Mouse (Mus musculus) C2C12 (cell line): ENCODE measurements at regions not wholly inside any gene's neighbourhood (a gene's known extent, or its start where the extent isn't known, plus 50 kb on each side); places are given as distances from the start of the nearest gene placed in this dataset.

ENCODE experiments used
- H3K27me3 ChIP-seq: one replicate; pipeline ENCODE4 v1.6.1; 2011; ENCODE audit not compliant: control insufficient read depth, insufficient read depth, insufficient read length
- H3K36me3 ChIP-seq: one replicate; pipeline ENCODE4 v1.6.1; 2011; ENCODE audit not compliant: control insufficient read depth, insufficient read depth
- H3K4me3 ChIP-seq: one replicate; pipeline ENCODE4 v1.5.1; 2011; ENCODE audit warnings: mild to moderate bottlenecking, control low read depth; ENCODE audit not compliant: poor library complexity, insufficient read depth, severe bottlenecking
- H3K79me2 ChIP-seq: one replicate; pipeline ENCODE4 v1.6.1; 2011; ENCODE audit not compliant: control insufficient read depth, insufficient read depth
- H3K79me3 ChIP-seq: one replicate; pipeline ENCODE4 v1.6.1; 2011; ENCODE audit warnings: low read depth, control low read depth
- H3ac ChIP-seq: one replicate; pipeline ENCODE3; 2011; ENCODE audit warnings: low read depth; ENCODE audit not compliant: control insufficient read depth, insufficient read length
- CEBPB ChIP-seq: IDR thresholded peaks from one replicate; pipeline ENCODE4 v1.6.1; 2011; ENCODE audit warnings: low read depth, mild to moderate bottlenecking, control low read depth, moderate library complexity
- CTCF ChIP-seq: IDR thresholded peaks from one replicate; pipeline ENCODE4 v1.5.1; 2011; ENCODE audit not compliant: control insufficient read depth, insufficient read depth, insufficient read length
- FOSL1 ChIP-seq: IDR thresholded peaks from one replicate; pipeline ENCODE4 v1.8.0; 2011; ENCODE audit warnings: mild to moderate bottlenecking, low read length; ENCODE audit not compliant: poor library complexity, insufficient read depth, severe bottlenecking
- MAX ChIP-seq: IDR thresholded peaks from one replicate; pipeline ENCODE4 v1.6.1; 2011; ENCODE audit warnings: mild to moderate bottlenecking, control low read depth
- MYOD1 ChIP-seq: IDR thresholded peaks from one replicate; pipeline ENCODE4 v1.6.1; 2011; ENCODE audit warnings: low read depth; ENCODE audit not compliant: control insufficient read depth, insufficient read length
- MYOG ChIP-seq: IDR thresholded peaks from one replicate; pipeline ENCODE4 v1.6.1; 2011; ENCODE audit not compliant: control insufficient read depth, insufficient read length; ENCODE audit errors: extremely low read depth
- USF1 ChIP-seq: IDR thresholded peaks from one replicate; pipeline ENCODE4 v1.6.1; 2011; ENCODE audit warnings: low read depth, mild to moderate bottlenecking, control low read depth, moderate library complexity

DNA sequence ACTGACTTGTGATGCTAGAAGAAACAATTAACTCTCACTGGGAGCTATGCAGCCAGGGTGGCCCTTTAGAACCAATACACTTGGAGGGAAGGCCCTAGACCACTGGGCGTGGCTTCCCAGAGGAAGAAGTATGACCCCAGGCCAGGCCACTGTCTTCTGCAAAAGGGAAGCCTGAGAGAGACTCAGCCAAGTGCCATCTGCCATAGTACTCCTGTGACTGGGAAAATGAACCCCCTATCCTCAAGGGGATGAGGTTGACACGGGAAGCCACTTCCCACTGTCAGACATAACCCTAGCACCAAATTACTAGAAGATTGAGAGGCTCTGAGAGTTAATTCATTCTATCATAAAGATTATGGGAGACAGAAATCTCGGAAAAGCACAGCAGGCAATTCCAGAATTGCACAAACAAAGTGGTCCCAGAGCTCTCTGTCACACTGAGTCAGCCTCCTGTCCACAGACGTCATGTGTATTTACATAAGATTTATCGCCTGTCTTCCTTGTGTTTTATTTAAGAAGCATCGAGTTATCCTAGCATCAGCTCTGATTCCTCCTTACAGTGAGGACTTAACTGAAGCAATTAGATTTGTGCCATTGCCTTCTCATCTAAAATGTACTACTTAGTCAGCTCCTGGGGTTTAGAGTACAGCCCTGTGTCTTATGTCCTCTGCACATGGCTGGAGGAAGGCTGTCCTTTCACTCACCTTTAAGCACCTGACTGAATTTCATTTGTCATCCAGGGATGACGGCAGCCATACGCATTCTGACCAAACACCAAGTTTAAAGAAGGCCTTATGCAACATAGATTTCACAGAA is 75.6 kb upstream of the Slc22a23 start:
- no peaks in the 10 kb centered on the region for H3K36me3 ChIP-seq
- no peaks in the 10 kb centered on the region for H3K27me3 ChIP-seq
- H3ac ChIP-seq: no peak overlapping the region
- H3K79me3 ChIP-seq: no peaks in the 10 kb centered on the region
- no peaks in the 10 kb centered on the region for H3K79me2 ChIP-seq
- TF ChIP-seq CEBPB: peak; percentile 65
- TF ChIP-seq FOSL1: no peak
- no peak overlapping the region for H3K4me3 ChIP-seq

DNA sequence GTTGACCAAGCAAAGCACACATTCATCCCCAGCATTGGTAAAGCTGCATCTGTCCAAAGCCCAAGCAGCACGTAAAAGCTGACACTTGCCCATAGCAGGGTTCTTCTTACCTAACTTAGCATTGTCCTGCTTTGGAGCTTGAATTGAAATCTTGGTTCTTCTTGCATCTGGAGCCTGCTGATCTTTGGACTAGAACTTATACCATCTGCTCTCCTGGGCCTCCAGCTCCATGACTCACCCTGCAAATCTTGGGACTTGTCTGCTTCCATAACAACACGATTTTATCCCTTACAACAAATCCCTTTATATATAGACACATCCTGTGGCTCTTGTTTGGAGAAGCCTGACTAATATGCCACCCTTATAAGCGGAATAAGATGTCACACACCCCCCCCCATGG is 74.1 kb upstream of the Slc22a23 start:
- H3K79me2 ChIP-seq: no peaks in the 10 kb centered on the region
- H3K79me3 ChIP-seq: no peaks in the 10 kb centered on the region
- no peaks in the 10 kb centered on the region for H3K36me3 ChIP-seq
- H3K27me3 ChIP-seq: no peaks in the 10 kb centered on the region
- H3ac ChIP-seq: no peak overlapping the region
- H3K4me3 ChIP-seq: no peak overlapping the region
- TF ChIP-seq MYOG (no peak), USF1 (no peak), FOSL1 (no peak), CEBPB (no peak), MYOD1 (no peak), MAX (no peak), CTCF (no peak)

DNA sequence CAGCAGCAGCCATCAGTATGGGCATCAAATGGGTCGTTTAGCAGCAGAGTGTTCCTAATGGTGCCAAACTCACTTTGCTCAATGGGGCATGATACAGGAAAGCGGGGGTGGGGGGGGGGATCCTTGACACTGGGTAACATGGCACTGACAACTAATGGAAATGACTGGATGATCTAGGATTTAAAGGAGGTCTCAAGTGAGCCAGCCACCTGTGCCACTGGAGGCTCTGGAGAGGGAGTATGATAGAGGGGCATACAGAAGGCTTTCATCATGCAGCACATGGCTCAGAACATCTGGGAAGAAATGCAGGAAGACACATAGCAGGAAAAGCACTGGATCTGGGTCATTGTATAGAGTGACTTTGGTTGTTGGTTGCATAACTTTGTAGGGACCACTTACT is 71.6 kb upstream of the Slc22a23 start:
- H3K27me3 ChIP-seq: no peaks in the 10 kb centered on the region

DNA sequence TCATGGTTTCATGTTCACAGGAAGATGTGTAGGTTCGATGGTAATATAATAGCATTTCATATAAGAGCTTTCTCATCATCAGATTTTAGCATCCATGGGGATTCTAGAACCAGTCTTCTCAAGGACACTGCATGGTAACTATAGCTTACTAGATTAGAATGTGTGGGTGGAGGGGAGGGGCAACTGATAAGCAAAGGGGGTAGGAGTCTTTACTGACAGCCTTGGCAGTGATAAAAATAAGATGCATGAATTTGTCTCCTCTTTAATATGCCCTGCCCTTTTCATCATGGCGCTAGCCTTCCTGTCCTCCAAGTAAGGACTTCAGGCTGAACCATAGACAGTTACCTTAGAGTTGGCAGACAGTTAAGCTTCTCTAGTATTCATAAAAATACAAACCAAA is 69.6 kb upstream of the Slc22a23 start:
- TF ChIP-seq FOSL1 (no peak), CEBPB (no peak)
- no peaks in the 10 kb centered on the region for H3K27me3 ChIP-seq
- H3ac ChIP-seq: no peak overlapping the region
- no peaks in the 10 kb centered on the region for H3K79me3 ChIP-seq
- H3K4me3 ChIP-seq: no peak overlapping the region
- H3K79me2 ChIP-seq: no peaks in the 10 kb centered on the region
- H3K36me3 ChIP-seq: no peaks in the 10 kb centered on the region

More for the DNA sequence above, 71.6 kb upstream of the Slc22a23 start:
- Histone ChIP-seq H3K79me2 (no peaks in the 10 kb centered on the region), H3K79me3 (no peaks in the 10 kb centered on the region), H3K4me3 (no peak overlapping the region), H3K36me3 (no peaks in the 10 kb centered on the region), H3ac (no peak overlapping the region)
- TF ChIP-seq MAX (no peak), FOSL1 (no peak), USF1 (no peak), MYOG (no peak), CEBPB (no peak), MYOD1 (no peak), CTCF (no peak)

DNA sequence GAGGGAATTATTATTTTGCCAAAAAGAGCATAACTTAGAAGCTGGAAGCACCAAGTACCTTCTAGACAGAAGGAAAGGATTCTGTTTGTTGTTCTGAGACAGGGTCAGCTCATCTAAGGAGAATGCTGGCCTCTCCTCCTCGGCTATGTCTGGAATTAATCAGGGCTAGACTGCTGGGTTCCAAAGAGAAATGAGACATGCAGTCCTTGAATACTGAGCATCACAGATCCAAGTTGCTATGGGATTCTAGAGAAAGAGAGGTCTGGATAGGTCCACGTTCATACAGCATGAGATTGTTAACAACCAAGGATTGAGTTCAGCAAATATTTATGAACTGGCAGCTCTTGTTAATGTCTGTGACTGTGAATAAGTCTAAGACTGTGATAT is 63.7 kb upstream of the Slc22a23 start:
- Histone ChIP-seq H3ac (no peak overlapping the region), H3K27me3 (no peaks in the 10 kb centered on the region), H3K79me2 (no peaks in the 10 kb centered on the region), H3K4me3 (no peak overlapping the region), H3K79me3 (no peaks in the 10 kb centered on the region), H3K36me3 (no peaks in the 10 kb centered on the region)
- TF ChIP-seq CTCF (no peak), FOSL1 (no peak), USF1 (no peak)

DNA sequence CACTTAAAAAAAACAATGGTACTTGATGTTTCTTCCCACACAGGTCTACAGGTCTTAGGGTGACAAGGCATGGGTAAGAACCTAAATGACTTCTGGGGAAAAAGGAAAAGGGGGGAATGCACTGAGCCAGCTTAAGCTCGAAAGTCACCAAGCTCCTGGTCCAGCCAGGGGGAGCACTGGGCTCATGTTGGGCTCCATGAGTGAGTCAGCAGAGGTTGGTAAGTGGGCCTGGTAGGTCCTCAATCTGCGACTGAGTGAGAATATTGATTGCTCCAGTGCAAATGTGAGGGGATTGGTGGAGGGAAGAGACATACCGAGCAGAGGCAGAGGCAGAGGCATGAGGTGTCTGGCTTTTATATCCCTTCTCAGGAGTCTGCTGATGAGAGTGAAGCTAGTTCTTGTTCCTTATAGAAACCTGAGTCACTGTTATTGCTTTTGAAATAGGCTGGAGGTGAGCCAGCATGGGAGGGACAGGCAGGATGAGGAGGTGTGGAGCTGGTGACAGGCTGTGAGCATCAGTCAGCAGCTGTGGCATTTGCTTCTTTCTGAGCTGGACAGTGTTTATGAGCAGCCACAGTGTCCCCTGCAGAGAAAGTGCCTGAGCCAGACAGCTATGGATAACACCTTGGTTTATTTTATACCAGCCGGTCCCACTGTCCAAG is 63.2 kb upstream of the Slc22a23 start:
- no peak overlapping the region for H3ac ChIP-seq
- H3K4me3 ChIP-seq: no peak overlapping the region
- no peaks in the 10 kb centered on the region for H3K79me2 ChIP-seq
- H3K27me3 ChIP-seq: no peaks in the 10 kb centered on the region
- H3K79me3 ChIP-seq: no peaks in the 10 kb centered on the region
- TF ChIP-seq MYOD1 (peak; percentile 76), CEBPB (peak; percentile 42), FOSL1 (no peak), CTCF (no peak), USF1 (no peak), MAX (no peak), MYOG (no peak)
- H3K36me3 ChIP-seq: no peaks in the 10 kb centered on the region
